Mouse (Mus musculus): ENCODE measurements around the gene Ranbp3.
"Not testable (repeated sequence)": the region's sequence is repeated elsewhere in the genome, so short reads cannot be mapped to it uniquely, and the experiment has no call there.

The Ranbp3 gene

GRCm38 (mm10) chr17:56672941-56673646 is at the start of gene Ranbp3:
Ranbp3 (plus strand) TSS chr17:56673294.
- DNase-seq (ENCODE audit: low spot score): peak; percentile 100

- DNase-seq (ENCODE audit: low spot score): no peak
These were observed 47.6 kb upstream of the Ranbp3 start for GRCm38 (mm10) chr17:56625495-56625894.

GRCm38 (mm10) chr17:56626260-56626659 is 46.8 kb upstream of the Ranbp3 start:
- DNase-seq (ENCODE audit: low spot score): no peak

GRCm38 (mm10) chr17:56626754-56627470 is 46.2 kb upstream of the Ranbp3 start, which contains the start of gene Lonp1:
Lonp1 (minus strand) TSS chr17:56626887.
- peak; percentile 98 for DNase-seq (ENCODE audit: low spot score)

- peak; percentile 59 for DNase-seq (ENCODE audit: low spot score)
These were observed 45.4 kb upstream of the Ranbp3 start, which contains the start of gene Catsperd for GRCm38 (mm10) chr17:56627530-56628277. Catsperd (plus strand) TSS chr17:56628143.

GRCm38 (mm10) chr17:56629800-56630781 is 43.0 kb upstream of the Ranbp3 start:
- DNase-seq (ENCODE audit: low spot score): not testable (repeated sequence)

- DNase-seq (ENCODE audit: low spot score): no peak
These were observed 41.3 kb upstream of the Ranbp3 start for GRCm38 (mm10) chr17:56631807-56632206.

- DNase-seq (ENCODE audit: low spot score): no peak
These were observed 39.1 kb upstream of the Ranbp3 start for GRCm38 (mm10) chr17:56634023-56634422.

GRCm38 (mm10) chr17:56643237-56643636 is 29.9 kb upstream of the Ranbp3 start:
- DNase-seq (ENCODE audit: low spot score): no peak

GRCm38 (mm10) chr17:56647546-56647945 is 25.5 kb upstream of the Ranbp3 start:
- DNase-seq (ENCODE audit: low spot score): no peak

GRCm38 (mm10) chr17:56651801-56652200 is 21.3 kb upstream of the Ranbp3 start:
- DNase-seq (ENCODE audit: low spot score): peak; percentile 18

GRCm38 (mm10) chr17:56654771-56655170 is 18.3 kb upstream of the Ranbp3 start:
- DNase-seq (ENCODE audit: low spot score): no peak

GRCm38 (mm10) chr17:56655311-56655710 is 17.8 kb upstream of the Ranbp3 start:
- no peak for DNase-seq (ENCODE audit: low spot score)

GRCm38 (mm10) chr17:56656171-56656570 is 16.9 kb upstream of the Ranbp3 start:
- no peak for DNase-seq (ENCODE audit: low spot score)

- no peak for DNase-seq (ENCODE audit: low spot score)
These were observed 9.4 kb upstream of the Ranbp3 start for GRCm38 (mm10) chr17:56663659-56664058.

GRCm38 (mm10) chr17:56664333-56664732 is 8.8 kb upstream of the Ranbp3 start:
- DNase-seq (ENCODE audit: low spot score): no peak

- no peak for DNase-seq (ENCODE audit: low spot score)
These were observed 6.7 kb upstream of the Ranbp3 start for GRCm38 (mm10) chr17:56666384-56666783.

GRCm38 (mm10) chr17:56667591-56667990 is 5.5 kb upstream of the Ranbp3 start:
- DNase-seq (ENCODE audit: low spot score): no peak

GRCm38 (mm10) chr17:56668384-56669144 is 4.5 kb upstream of the Ranbp3 start:
- peak; percentile 83 for DNase-seq (ENCODE audit: low spot score)

- DNase-seq (ENCODE audit: low spot score): no peak
These were observed 3.3 kb upstream of the Ranbp3 start for GRCm38 (mm10) chr17:56669766-56670165.

Data from urinary bladder, postnatal 14 days (tissue).